Comparison of ENCODE assay signal across 14 mouse cellular contexts in the genomic region with DNA sequence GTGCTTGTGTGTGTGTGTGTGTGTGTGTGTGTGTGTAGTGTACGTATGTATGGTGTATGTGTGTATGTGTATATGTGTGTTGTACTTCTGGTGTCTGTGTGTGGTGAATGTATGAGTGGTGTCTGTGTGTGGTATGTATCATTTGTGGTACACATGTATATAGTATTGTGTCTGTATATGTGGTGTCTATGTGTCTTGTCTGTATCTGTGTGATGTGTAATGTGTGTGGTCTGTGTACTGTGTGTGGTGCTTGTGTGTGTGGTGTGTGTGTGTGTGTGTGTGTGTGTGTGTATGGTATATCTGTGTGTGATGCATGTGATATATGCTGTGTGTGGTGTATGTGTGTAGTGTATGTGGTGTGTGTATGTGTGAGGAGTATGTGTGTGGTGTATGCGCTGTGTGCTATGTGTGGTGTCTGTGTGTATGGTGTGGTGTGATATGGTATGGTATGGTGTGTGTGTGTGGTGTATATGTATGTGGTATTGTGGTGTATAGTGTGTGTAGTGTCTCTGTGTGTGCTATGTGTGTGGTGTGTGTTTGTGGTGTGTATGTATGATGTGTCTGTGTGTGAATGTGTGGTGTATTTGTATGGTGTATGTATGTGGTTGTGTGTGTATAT. TPM values are rescaled to one million over a fixed set of nuclear protein-coding genes. Genes with fewer than 3 reads are reported as not detected.
A peak's percentile ranks its signal among the peaks of the same experiment; 100 is the strongest.
DNase-seq lines count a peak whose midpoint lies in the region; ATAC-seq and TF ChIP-seq lines count a peak whose summit lies in the region.
"Had no signal": no experiment of that assay in that cellular context is flagged by ENCODE, and none has a peak within 500 bp of the region (broad histone marks: within the 10 kb centered on the region; RNA-seq: fewer than 3 reads in every experiment).

No protein-coding gene starts in this region.

- H3K4me1 ChIP-seq in hindbrain, embryonic 12.5 days, result no peaks in the 10 kb centered on the region
- H3K4me1 ChIP-seq in hindbrain, embryonic 14.5 days (replicated peaks; ENCODE audit: control insufficient read depth, insufficient read depth, low read length), result no peaks in the 10 kb centered on the region
- no peaks in the 10 kb centered on the region for H3K4me1 ChIP-seq in midbrain, embryonic 12.5 days
- H3K4me1 ChIP-seq in midbrain, embryonic 16.5 days (ENCODE audit: control insufficient read depth, insufficient read depth, low read length), result no peaks in the 10 kb centered on the region
- peaks cover 9% of the 10 kb centered on the region; the same call in 1 of the 2 replicates for H3K4me1 ChIP-seq in limb, embryonic 14.5 days (ENCODE audit: control insufficient read depth, insufficient read depth, low read length)
- no peaks in the 10 kb centered on the region for H3K4me1 ChIP-seq in stomach, embryonic 16.5 days (ENCODE audit: control insufficient read depth, insufficient read depth, low read length)
- H3K4me1 ChIP-seq: intestine, embryonic 15.5 days had no signal

- ATAC-seq in hindbrain, embryonic 12.5 days (ENCODE audit: low FRiP score), result peak; percentile 46
- no peak for ATAC-seq in hindbrain, embryonic 14.5 days (ENCODE audit: low FRiP score)
- ATAC-seq in midbrain, embryonic 12.5 days (ENCODE audit: low FRiP score, low read depth), result peak; percentile 49
- ATAC-seq in midbrain, embryonic 16.5 days, result no peak
- ATAC-seq in limb, embryonic 14.5 days (ENCODE audit: low FRiP score, low read depth), result 0 out of 2 replicates have a peak, but pooled peaks have one; percentile 12
- ATAC-seq in stomach, embryonic 16.5 days (ENCODE audit: insufficient read depth, low FRiP score), result peak; percentile 73
- no peak for ATAC-seq in CD4-positive, CD25-positive, alpha-beta regulatory T cell, adult 4 months
- ATAC-seq: intestine, embryonic 15.5 days had no signal

- no peaks in the 10 kb centered on the region for H3K27me3 ChIP-seq in hindbrain, embryonic 12.5 days
- H3K27me3 ChIP-seq in hindbrain, embryonic 14.5 days (ENCODE audit: control insufficient read depth, insufficient read depth, low read length), result no peaks in the 10 kb centered on the region
- no peaks in the 10 kb centered on the region for H3K27me3 ChIP-seq in midbrain, embryonic 12.5 days
- no peaks in the 10 kb centered on the region for H3K27me3 ChIP-seq in midbrain, embryonic 16.5 days (ENCODE audit: control insufficient read depth, insufficient read depth, low read depth, low read length)
- no peaks in the 10 kb centered on the region for H3K27me3 ChIP-seq in limb, embryonic 14.5 days (ENCODE audit: control insufficient read depth, insufficient read depth, low read length)
- H3K27me3 ChIP-seq in stomach, embryonic 16.5 days (ENCODE audit: control insufficient read depth, insufficient read depth, low read length), result no peaks in the 10 kb centered on the region
- H3K27me3 ChIP-seq: intestine, embryonic 15.5 days had no signal

- WGBS in hindbrain, embryonic 12.5 days, result 93% methylated on average over 2 of the region's 2 CpGs
- 93% methylated on average over 2 of the region's 2 CpGs for WGBS in hindbrain, embryonic 14.5 days
- WGBS in midbrain, embryonic 12.5 days, result 75% methylated on average over 2 of the region's 2 CpGs
- 97% methylated on average over 2 of the region's 2 CpGs for WGBS in midbrain, embryonic 16.5 days
- WGBS in limb, embryonic 14.5 days, result 86% methylated on average over 2 of the region's 2 CpGs
- 89% methylated on average over 2 of the region's 2 CpGs for WGBS in stomach, embryonic 16.5 days

- no peak overlapping the region for H3K27ac ChIP-seq in hindbrain, embryonic 12.5 days
- no peak overlapping the region for H3K27ac ChIP-seq in hindbrain, embryonic 14.5 days
- H3K27ac ChIP-seq in midbrain, embryonic 12.5 days (replicated peaks), result no peak overlapping the region
- no peak overlapping the region for H3K27ac ChIP-seq in midbrain, embryonic 16.5 days (ENCODE audit: low read length)
- peak overlapping the region; percentile 54; the same call in 1 of the 2 replicates for H3K27ac ChIP-seq in limb, embryonic 14.5 days (replicated peaks; ENCODE audit: low read depth, low read length)
- 0 out of 2 replicates have a peak overlapping the region, but pooled peaks have one; percentile 29 for H3K27ac ChIP-seq in stomach, embryonic 16.5 days (ENCODE audit: low read length)
- H3K27ac ChIP-seq: heart, adult 2 months; intestine, embryonic 15.5 days; layer of hippocampus, adult 2 months had no signal

- no peak overlapping the region for H3K4me2 ChIP-seq in hindbrain, embryonic 12.5 days (replicated peaks)
- no peak overlapping the region for H3K4me2 ChIP-seq in hindbrain, embryonic 14.5 days (replicated peaks)
- no peak overlapping the region for H3K4me2 ChIP-seq in midbrain, embryonic 12.5 days (replicated peaks)
- H3K4me2 ChIP-seq in midbrain, embryonic 16.5 days (ENCODE audit: low read length), result no peak overlapping the region
- no peak overlapping the region for H3K4me2 ChIP-seq in limb, embryonic 14.5 days (replicated peaks; ENCODE audit: low read depth, low read length, severe bottlenecking)
- no peak overlapping the region for H3K4me2 ChIP-seq in stomach, embryonic 16.5 days (ENCODE audit: low read depth, low read length)
- H3K4me2 ChIP-seq: intestine, embryonic 15.5 days had no signal

- no peaks in the 10 kb centered on the region for H3K36me3 ChIP-seq in hindbrain, embryonic 12.5 days
- H3K36me3 ChIP-seq in hindbrain, embryonic 14.5 days (replicated peaks; ENCODE audit: control insufficient read depth, insufficient read depth), result no peaks in the 10 kb centered on the region
- H3K36me3 ChIP-seq in midbrain, embryonic 12.5 days, result no peaks in the 10 kb centered on the region
- no peaks in the 10 kb centered on the region for H3K36me3 ChIP-seq in midbrain, embryonic 16.5 days (ENCODE audit: control insufficient read depth, insufficient read depth, low read length)
- H3K36me3 ChIP-seq in limb, embryonic 14.5 days (ENCODE audit: control insufficient read depth, insufficient read depth, low read length), result no peaks in the 10 kb centered on the region
- no peaks in the 10 kb centered on the region for H3K36me3 ChIP-seq in stomach, embryonic 16.5 days (ENCODE audit: control insufficient read depth, insufficient read depth, low read length)
- H3K36me3 ChIP-seq: intestine, embryonic 15.5 days had no signal

- no peak for TF ChIP-seq POLR2A in limb, embryonic 14.5 days (IDR thresholded peaks at IDR 0.05; ENCODE audit: borderline replicate concordance, extremely low read depth, insufficient read depth, insufficient read length)

- no peak for DNase-seq in hindbrain, embryonic 14.5 days (ENCODE audit: low spot score)
- no peak for DNase-seq in limb, embryonic 14.5 days (ENCODE audit: low spot score)
- DNase-seq in testis, postnatal 14 days (ENCODE audit: low spot score), result no peak
- DNase-seq: cerebellum, adult 18-20 months; heart, adult 2 months; lung, postnatal 36 days had no signal

- no peak overlapping the region for H3K4me3 ChIP-seq in hindbrain, embryonic 12.5 days
- H3K4me3 ChIP-seq in hindbrain, embryonic 14.5 days (replicated peaks; ENCODE audit: low read length), result no peak overlapping the region
- no peak overlapping the region for H3K4me3 ChIP-seq in midbrain, embryonic 12.5 days
- H3K4me3 ChIP-seq in midbrain, embryonic 16.5 days (ENCODE audit: low read depth, low read length), result no peak overlapping the region
- H3K4me3 ChIP-seq in limb, embryonic 14.5 days (replicated peaks; ENCODE audit: low read length), result no peak overlapping the region
- H3K4me3 ChIP-seq in stomach, embryonic 16.5 days (replicated peaks; ENCODE audit: low read length), result no peak overlapping the region
- H3K4me3 ChIP-seq: heart, adult 2 months; intestine, embryonic 15.5 days; layer of hippocampus, adult 2 months; myocyte had no signal

- H3K9ac ChIP-seq in hindbrain, embryonic 12.5 days, result no peak overlapping the region
- H3K9ac ChIP-seq in hindbrain, embryonic 14.5 days, result no peak overlapping the region
- H3K9ac ChIP-seq in midbrain, embryonic 12.5 days (replicated peaks), result no peak overlapping the region
- no peak overlapping the region for H3K9ac ChIP-seq in midbrain, embryonic 16.5 days (ENCODE audit: low read depth, low read length)
- no peak overlapping the region for H3K9ac ChIP-seq in limb, embryonic 14.5 days (ENCODE audit: low read depth, low read length, severe bottlenecking)
- H3K9ac ChIP-seq in stomach, embryonic 16.5 days (ENCODE audit: low read length), result no peak overlapping the region
- H3K9ac ChIP-seq: intestine, embryonic 15.5 days had no signal

- no peaks in the 10 kb centered on the region for H3K9me3 ChIP-seq in hindbrain, embryonic 12.5 days (replicated peaks)
- H3K9me3 ChIP-seq in hindbrain, embryonic 14.5 days (ENCODE audit: control insufficient read depth, low read length), result no peaks in the 10 kb centered on the region
- no peaks in the 10 kb centered on the region for H3K9me3 ChIP-seq in midbrain, embryonic 12.5 days
- no peaks in the 10 kb centered on the region for H3K9me3 ChIP-seq in midbrain, embryonic 16.5 days (replicated peaks; ENCODE audit: control insufficient read depth, low read length, poor library complexity, severe bottlenecking)
- no peaks in the 10 kb centered on the region for H3K9me3 ChIP-seq in limb, embryonic 14.5 days (ENCODE audit: control insufficient read depth, low read length)
- H3K9me3 ChIP-seq in stomach, embryonic 16.5 days (replicated peaks; ENCODE audit: control insufficient read depth, low read length), result no peaks in the 10 kb centered on the region
- H3K9me3 ChIP-seq: intestine, embryonic 15.5 days had no signal

RNA-seq across cellular contexts. Expression of gene Gpr88, which starts 13.8 kb away (rescaled TPM):
- 1.7 and 2.0 TPM in 2 replicates for polyA plus RNA-seq in hindbrain, embryonic 12.5 days (2016; fragmentation: Nextera tagmentation; extraction: Ambion mirVana)
- polyA plus RNA-seq in hindbrain, embryonic 14.5 days (2014; fragmentation: Nextera tagmentation; extraction: Ambion mirVana), result 6.8 and 7.4 TPM in 2 replicates
- polyA plus RNA-seq in midbrain, embryonic 12.5 days (2016; fragmentation: Nextera tagmentation; extraction: Ambion mirVana), result 0.43 and 0.80 TPM in 2 replicates
- 2.6 and 2.7 TPM in 2 replicates for polyA plus RNA-seq in midbrain, embryonic 16.5 days (2015; fragmentation: Nextera tagmentation; extraction: Ambion mirVana)
- 5.7 and 6.7 TPM in 2 replicates for polyA plus RNA-seq in limb, embryonic 14.5 days (2012; rRNA removed)
- 5.2 and 5.7 TPM in 2 replicates for polyA plus RNA-seq in limb, embryonic 14.5 days (2014; fragmentation: Nextera tagmentation; extraction: Ambion mirVana)
- 0.94 and 1.3 TPM in 2 replicates for polyA plus RNA-seq in stomach, embryonic 16.5 days (2015; fragmentation: Nextera tagmentation; extraction: Ambion mirVana)
- not detected for polyA plus RNA-seq in CD4-positive, CD25-positive, alpha-beta regulatory T cell, adult 4 months (2017; shearing (Covaris generic))
- polyA plus RNA-seq: myocyte had no signal

Comparison
In these comparisons a context has a peak if more than half of its experiments do, and no peak if none do; other contexts are left out.
1. ATAC-seq: peak in hindbrain, embryonic 12.5 days (single experiment), midbrain, embryonic 12.5 days (single experiment), limb, embryonic 14.5 days (single experiment) and stomach, embryonic 16.5 days (single experiment); none in hindbrain, embryonic 14.5 days (single experiment), midbrain, embryonic 16.5 days (single experiment) and CD4-positive, CD25-positive, alpha-beta regulatory T cell, adult 4 months (single experiment).
2. H3K27ac ChIP-seq: peak in limb, embryonic 14.5 days (single experiment) and stomach, embryonic 16.5 days (single experiment); none in hindbrain, embryonic 12.5 days (single experiment), hindbrain, embryonic 14.5 days (single experiment), midbrain, embryonic 12.5 days (single experiment) and midbrain, embryonic 16.5 days (single experiment).